Mouse (Mus musculus): ENCODE measurements at regions not wholly inside any gene's neighbourhood (a gene's known extent, or its start where the extent isn't known, plus 50 kb on each side); places are given as distances from the start of the nearest gene placed in this dataset.

DNA sequence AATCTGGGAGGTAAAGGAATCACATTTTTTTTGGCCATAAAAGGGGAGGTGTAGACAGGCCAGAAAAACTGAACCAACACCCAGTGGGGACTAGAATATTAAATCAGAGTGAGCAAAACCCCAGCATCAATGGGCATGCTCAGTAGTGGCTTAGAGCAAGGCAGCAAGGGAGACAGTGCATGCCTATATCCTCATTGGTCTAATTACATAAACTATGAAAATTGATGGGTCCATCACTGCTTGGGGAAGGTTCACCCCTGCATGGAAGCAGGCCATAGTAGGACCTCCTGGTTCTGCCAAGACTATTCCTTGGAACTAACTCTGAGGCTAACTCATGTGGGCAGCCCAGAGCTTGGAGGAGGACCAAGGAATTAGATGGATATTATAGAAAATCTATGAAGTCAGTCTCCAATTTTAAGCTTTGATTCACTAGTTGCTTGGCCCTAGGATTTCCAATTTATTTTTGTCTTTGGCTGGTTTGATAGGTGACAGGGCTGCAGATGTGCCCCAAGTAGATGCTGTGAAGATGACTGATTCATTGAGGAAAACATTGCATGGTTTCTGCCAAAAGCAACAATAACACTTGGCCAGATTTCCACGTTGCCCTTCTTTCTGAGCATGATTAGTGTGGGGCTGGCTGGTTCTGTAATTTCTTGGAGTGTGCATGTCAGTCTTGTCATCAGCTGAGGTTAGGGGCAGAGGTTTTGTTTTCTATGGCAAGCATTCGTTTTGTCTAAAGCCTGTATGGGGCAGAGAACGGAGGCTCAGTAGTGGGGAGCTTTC lies 70.0 kb upstream of the Tmem72 start:
- no peak for TF ChIP-seq POU5F1 (IDR thresholded peaks at IDR 0.05; ENCODE audit: borderline replicate concordance, low read length)
- TF ChIP-seq CTCF (conservative IDR thresholded peaks at IDR 0.05; ENCODE audit: low read length) = no peak
- TF ChIP-seq NANOG (IDR thresholded peaks at IDR 0.05; ENCODE audit: borderline replicate concordance, low read length) = no peak

Data from E14TG2a.4 (cell line).